Mouse (Mus musculus) limb, embryonic 13.5 days (tissue): ENCODE results near the gene Pgs1. TPM values are rescaled to one million over a fixed set of nuclear protein-coding genes. Genes with fewer than 3 reads are reported as not detected.

Experiments used
- ATAC-seq: fragments of 200-750 bp; cut with Nextera tagmentation; 2 replicates; pipeline ENCODE4 v1.8.0; 2017; ENCODE audit warnings: low read depth, moderate number of reproducible peaks, moderate TSS enrichment; ENCODE audit not compliant: low FRiP score
- H3K27ac ChIP-seq: fragments of 300-500 bp; sonication (generic); 2 replicates; pipeline ENCODE4 v1.5.1; 2015; ENCODE audit warnings: inconsistent platforms, mild to moderate bottlenecking, moderate library complexity
- H3K27me3 ChIP-seq: fragments of 300-500 bp; sonication (generic); 2 replicates; pipeline ENCODE4 v1.6.1; 2015; ENCODE audit warnings: mild to moderate bottlenecking, inconsistent platforms
- H3K36me3 ChIP-seq: fragments of 300-500 bp; sonication (generic); 2 replicates; pipeline ENCODE4 v1.6.1; 2015; ENCODE audit warnings: inconsistent platforms, mild to moderate bottlenecking, moderate library complexity
- H3K4me1 ChIP-seq: fragments of 300-500 bp; sonication (generic); 2 replicates; pipeline ENCODE4 v1.6.1; 2015; ENCODE audit warnings: inconsistent platforms
- H3K4me2 ChIP-seq: fragments of 300-500 bp; sonication (generic); replicated peaks from 2 replicates; pipeline ENCODE4 v1.6.1; 2015; ENCODE audit warnings: inconsistent platforms, mild to moderate bottlenecking, moderate library complexity
- H3K4me3 ChIP-seq: fragments of 300-500 bp; sonication (generic); 2 replicates; pipeline ENCODE4 v1.5.1; 2015; ENCODE audit warnings: moderate library complexity, mild to moderate bottlenecking, inconsistent platforms
- H3K9ac ChIP-seq: fragments of 300-500 bp; sonication (generic); 2 replicates; pipeline ENCODE4 v1.6.1; 2015; ENCODE audit warnings: mild to moderate bottlenecking, inconsistent platforms
- H3K9me3 ChIP-seq: fragments of 300-500 bp; sonication (generic); 2 replicates; pipeline ENCODE4 v1.6.1; 2016; ENCODE audit warnings: inconsistent platforms
- WGBS: fragments of 180-500 bp; shearing (Covaris S2); methylation state at CpG from one replicate; pipeline ENCODE4 v1.1.7; 2015; 5-methylcytosine and 5-hydroxymethylcytosine counted together
- polyA plus RNA-seq: library from polyadenylated mRNA; unstranded; fragments of >200 nt; fragmentation: Nextera tagmentation; extraction: Ambion mirVana; gene quantifications from 2 replicates; pipeline ENCODE4 v1.2.1, GENCODE M21; 2015

The Pgs1 gene
- polyA plus RNA-seq, 1 experiment from 2014 or later, result 35.7 TPM

DNA sequence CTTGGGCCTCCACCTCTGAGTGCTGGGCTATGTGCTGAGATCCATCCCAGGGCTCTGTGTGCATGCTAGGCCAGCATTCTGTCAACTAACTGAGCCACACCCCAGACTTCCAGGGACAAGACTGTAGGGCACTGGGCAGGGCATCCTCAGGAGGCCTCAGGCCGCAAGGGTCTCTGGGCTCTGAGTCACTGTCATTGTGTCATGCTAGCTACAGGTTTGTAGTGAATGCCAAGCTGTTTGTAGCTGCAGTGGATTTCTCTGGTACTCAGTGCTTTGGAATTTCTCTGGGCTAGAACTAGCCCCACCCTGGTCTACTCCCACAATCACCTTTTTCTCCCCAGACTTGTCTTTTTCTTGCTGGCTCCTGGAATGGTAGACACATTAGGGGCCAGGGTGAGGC lies 26.5 kb downstream of the Pgs1 start:
- peaks cover 60% of the 10 kb centered on the region for H3K36me3 ChIP-seq
- H3K4me1 ChIP-seq, result peaks cover 24% of the 10 kb centered on the region
- 95% methylated on average over 1 of the region's 1 CpGs for WGBS
- no peak for ATAC-seq
- no peak overlapping the region for H3K27ac ChIP-seq
- H3K9me3 ChIP-seq, result no peaks in the 10 kb centered on the region
- no peak overlapping the region for H3K9ac ChIP-seq
- no peak overlapping the region for H3K4me2 ChIP-seq
- H3K27me3 ChIP-seq, result no peaks in the 10 kb centered on the region
- no peak overlapping the region for H3K4me3 ChIP-seq

DNA sequence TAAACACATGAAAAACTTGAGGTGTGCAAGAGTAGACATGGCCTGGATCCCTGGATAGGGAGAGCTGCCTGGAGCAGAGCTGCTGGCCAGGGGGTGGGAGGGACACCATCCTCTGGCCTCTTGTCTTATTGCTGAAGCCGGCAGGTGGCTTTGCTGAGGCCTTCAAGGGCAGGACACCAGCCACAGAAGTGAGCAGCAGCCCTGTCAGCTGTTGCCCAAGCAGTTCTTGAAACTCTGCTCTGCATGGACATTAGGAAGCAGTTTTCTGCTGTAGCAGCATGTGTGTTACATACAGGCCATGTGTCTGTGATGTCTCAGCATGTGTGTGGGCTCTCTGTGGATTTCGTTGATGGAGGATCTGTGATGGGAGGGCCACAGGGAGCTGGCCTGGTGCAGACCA lies 27.2 kb downstream of the Pgs1 start:
- no peak for ATAC-seq
- H3K36me3 ChIP-seq, result peaks cover 65% of the 10 kb centered on the region
- 0 out of 2 replicates have a peak, but pooled peaks cover 6% of the 10 kb centered on the region for H3K9me3 ChIP-seq
- H3K27me3 ChIP-seq, result no peaks in the 10 kb centered on the region
- H3K4me3 ChIP-seq, result no peak overlapping the region
- H3K4me2 ChIP-seq, result no peak overlapping the region
- no peak overlapping the region for H3K9ac ChIP-seq
- peaks cover 19% of the 10 kb centered on the region for H3K4me1 ChIP-seq
- H3K27ac ChIP-seq, result no peak overlapping the region
- 56% methylated on average over 2 of the region's 2 CpGs for WGBS

DNA sequence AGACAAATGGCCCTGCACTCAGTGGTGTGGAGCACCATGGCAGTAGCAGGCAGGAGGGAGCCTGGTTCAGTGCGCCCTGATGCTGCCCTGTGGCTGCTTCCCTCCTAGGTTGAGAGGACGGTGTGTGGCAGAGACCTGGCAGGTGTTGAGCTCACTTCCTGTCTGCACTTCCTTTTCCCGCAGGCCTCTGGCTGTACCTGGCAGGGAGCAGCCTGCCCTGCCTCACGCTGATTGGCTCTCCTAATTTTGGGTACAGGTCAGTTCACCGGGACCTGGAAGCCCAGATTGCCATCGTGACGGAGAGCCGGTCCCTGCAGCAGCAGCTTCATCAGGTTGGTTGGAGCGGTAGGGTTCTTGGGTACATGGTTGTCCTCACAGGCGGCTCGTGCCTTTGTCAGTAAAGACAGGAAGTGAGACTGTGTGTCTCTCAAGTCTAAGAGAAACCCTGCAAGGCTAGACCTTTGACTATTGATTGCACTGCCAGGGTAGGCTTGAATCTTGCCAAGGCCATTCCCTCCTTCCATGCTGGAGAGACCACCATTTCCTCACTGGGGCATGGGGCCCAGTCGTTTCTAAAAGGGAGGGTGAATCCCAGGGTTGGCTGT lies 28.4 kb downstream of the Pgs1 start:
- Histone ChIP-seq H3K4me1 (peaks cover 8% of the 10 kb centered on the region), H3K4me3 (no peak overlapping the region), H3K4me2 (no peak overlapping the region), H3K9me3 (0 out of 2 replicates have a peak, but pooled peaks cover 6% of the 10 kb centered on the region), H3K27ac (peak overlapping the region; percentile 39; the same call in 1 of the 2 replicates), H3K36me3 (peaks cover 74% of the 10 kb centered on the region), H3K9ac (no peak overlapping the region), H3K27me3 (no peaks in the 10 kb centered on the region)
- ATAC-seq, result no peak
- 81% methylated on average over 12 of the region's 12 CpGs for WGBS

DNA sequence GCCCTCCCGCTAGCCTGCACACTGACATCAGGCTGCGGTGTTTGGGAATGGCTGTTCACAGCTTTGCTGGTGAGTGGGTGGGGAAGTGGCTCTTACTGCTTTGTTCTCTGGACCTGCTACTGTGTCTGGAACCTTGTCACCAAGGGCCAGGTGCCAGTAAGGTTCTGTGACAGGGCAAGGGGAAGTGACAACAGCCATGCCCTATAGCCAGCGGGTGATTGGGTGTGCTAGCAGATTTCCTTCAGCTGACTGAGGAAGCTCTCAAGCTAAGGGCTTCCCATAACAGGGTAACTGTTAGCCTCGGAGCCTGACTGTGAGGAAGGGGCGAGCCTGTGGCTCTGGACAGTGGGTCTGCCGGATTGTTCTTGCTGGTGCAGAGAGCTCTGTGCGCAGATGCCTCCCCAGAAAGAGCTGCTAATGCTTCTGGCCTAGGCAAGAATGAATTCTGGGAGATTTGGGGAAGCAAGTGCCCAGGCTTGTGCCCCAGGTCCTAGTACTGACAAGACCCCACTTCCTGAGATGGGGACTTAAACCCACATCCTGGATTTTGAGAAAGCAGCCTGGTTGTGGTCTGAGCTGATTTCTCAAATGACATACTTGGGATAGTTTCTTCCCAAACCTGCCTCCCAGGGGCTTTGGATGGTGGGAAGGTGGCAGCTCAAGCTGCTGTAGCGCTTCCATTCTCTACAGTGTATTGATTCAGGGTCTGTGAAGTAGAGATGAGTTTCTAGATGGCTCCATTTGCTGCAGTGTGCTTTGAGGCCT lies 29.5 kb downstream of the Pgs1 start:
- 92% methylated on average over 8 of the region's 8 CpGs for WGBS
- H3K4me1 ChIP-seq, result 0 out of 2 replicates have a peak, but pooled peaks cover 3% of the 10 kb centered on the region
- 0 out of 2 replicates have a peak, but pooled peaks cover 6% of the 10 kb centered on the region for H3K9me3 ChIP-seq
- no peak for ATAC-seq
- H3K36me3 ChIP-seq, result peaks cover 76% of the 10 kb centered on the region
- H3K27ac ChIP-seq, result no peak overlapping the region
- no peak overlapping the region for H3K4me2 ChIP-seq
- H3K9ac ChIP-seq, result 0 out of 2 replicates have a peak overlapping the region, but pooled peaks have one; percentile 5
- no peaks in the 10 kb centered on the region for H3K27me3 ChIP-seq
- no peak overlapping the region for H3K4me3 ChIP-seq

DNA sequence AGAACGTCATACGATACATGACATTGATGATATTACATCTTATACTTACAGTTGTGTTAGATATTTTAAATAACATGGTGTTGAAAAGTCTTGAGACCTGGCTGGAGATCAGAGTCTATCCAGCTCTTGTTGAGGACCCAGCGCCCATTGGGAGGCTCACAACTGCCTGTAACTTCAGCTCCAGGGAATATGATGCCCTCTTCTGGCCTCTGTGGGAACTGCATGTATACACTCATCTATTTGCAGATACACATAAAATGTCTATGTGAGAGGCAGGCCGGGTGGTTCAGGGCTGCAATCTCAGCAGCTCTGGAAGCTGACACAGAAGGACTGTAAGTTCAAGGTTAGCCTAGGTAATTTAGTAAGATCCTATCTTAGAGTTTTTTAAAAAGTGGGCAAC lies 32.2 kb downstream of the Pgs1 start:
- Histone ChIP-seq H3K9me3 (0 out of 2 replicates have a peak, but pooled peaks cover 6% of the 10 kb centered on the region), H3K4me1 (0 out of 2 replicates have a peak, but pooled peaks cover 3% of the 10 kb centered on the region), H3K9ac (no peak overlapping the region), H3K4me3 (no peak overlapping the region), H3K4me2 (no peak overlapping the region), H3K36me3 (peaks cover 87% of the 10 kb centered on the region), H3K27me3 (no peaks in the 10 kb centered on the region), H3K27ac (no peak overlapping the region)
- ATAC-seq, result no peak
- 95% methylated on average over 4 of the region's 4 CpGs for WGBS

DNA sequence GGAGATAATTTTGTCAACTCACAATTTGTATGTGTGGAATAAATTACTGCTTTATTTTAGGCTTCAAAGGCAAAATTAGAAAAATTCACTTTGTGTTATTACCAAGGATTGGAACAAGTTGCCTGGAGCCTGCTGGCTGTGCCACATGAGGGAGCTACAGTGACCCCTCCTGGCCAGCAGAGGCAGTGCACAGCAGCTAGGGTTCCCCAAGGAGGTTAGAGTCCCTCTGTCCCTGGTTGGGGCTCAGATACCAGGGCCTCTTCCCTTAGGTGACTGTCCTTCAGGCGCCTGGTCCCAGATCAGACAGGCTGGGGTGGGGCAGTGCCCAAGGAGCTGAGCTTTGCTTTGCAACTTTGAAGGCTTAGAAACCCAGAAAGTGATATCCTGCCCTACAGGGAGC lies 35.7 kb downstream of the Pgs1 start:
- WGBS, result 63% methylated on average over 1 of the region's 1 CpGs
- Histone ChIP-seq H3K27ac (no peak overlapping the region), H3K4me2 (no peak overlapping the region), H3K36me3 (peaks cover 89% of the 10 kb centered on the region), H3K9ac (no peak overlapping the region), H3K27me3 (no peaks in the 10 kb centered on the region), H3K9me3 (0 out of 2 replicates have a peak, but pooled peaks cover 6% of the 10 kb centered on the region), H3K4me1 (no peaks in the 10 kb centered on the region), H3K4me3 (no peak overlapping the region)
- ATAC-seq, result no peak

DNA sequence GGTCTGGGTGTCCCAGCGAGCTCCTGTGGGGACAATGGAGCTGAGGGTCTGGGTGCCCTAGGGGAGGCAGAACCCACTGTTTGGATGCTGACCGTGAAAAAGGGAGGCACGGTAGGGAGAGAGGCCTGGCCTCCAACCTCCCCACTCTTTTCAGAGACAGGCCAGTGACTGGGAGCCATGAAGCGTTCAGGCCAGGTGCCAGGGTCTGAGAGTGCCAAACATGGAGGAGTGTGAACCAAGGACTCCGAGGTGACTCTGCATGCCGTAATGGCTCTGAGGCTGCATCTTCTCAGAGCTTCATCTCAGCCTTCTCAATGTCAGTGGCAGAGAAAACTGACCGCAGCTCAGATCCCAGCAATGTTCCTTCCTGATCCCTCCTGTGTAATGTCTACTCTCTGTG lies 37.4 kb downstream of the Pgs1 start:
- Histone ChIP-seq H3K4me2 (no peak overlapping the region), H3K4me1 (no peaks in the 10 kb centered on the region), H3K4me3 (no peak overlapping the region), H3K9ac (no peak overlapping the region), H3K27me3 (no peaks in the 10 kb centered on the region), H3K27ac (no peak overlapping the region), H3K9me3 (no peaks in the 10 kb centered on the region), H3K36me3 (peaks cover 85% of the 10 kb centered on the region)
- no peak for ATAC-seq
- 92% methylated on average over 7 of the region's 7 CpGs for WGBS

DNA sequence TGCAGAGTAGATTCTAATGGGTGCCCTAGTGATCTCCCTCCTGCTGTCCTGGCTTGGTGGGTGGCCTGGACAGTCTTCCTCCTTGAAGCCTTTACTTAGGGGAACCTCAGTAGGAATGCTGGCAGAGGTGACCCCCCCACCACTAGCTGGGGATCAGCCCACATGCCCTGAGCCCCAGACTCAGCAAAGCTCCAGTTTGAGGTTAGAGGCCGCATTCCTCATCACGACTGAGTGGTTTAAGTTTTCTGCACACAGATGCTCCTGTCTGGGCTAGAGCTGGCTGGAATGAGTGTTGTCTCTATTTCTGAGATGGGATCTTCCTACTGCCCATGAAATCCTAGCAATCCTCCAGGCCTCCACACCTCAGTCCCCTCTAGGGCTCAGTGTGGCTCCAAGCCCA lies 38.0 kb downstream of the Pgs1 start:
- H3K36me3 ChIP-seq, result peaks cover 79% of the 10 kb centered on the region

DNA sequence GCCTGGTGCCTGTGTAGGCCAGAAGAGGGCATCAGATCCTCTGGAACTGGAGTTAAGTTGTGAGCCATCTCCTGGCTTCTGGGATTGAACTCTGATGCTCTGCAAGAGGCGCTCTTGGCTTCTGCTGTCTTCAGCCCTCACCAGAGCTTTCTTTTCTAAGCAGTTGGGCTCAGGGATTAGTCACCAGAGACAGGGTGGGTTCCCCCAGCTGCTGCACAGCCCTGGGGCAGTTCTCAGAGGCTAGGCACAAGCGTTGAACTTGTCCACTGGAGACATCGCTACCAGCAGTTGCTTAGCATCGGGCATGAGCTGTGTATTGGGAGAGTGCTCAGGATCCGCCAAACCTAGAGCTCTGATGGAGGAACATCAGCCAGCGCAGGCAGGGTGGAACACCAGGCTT lies 43.1 kb downstream of the Pgs1 start:
- Histone ChIP-seq H3K4me2 (no peak overlapping the region), H3K4me3 (no peak overlapping the region), H3K27ac (no peak overlapping the region), H3K4me1 (peaks cover 2% of the 10 kb centered on the region; the same call in 1 of the 2 replicates), H3K27me3 (no peaks in the 10 kb centered on the region), H3K9me3 (peaks cover 10% of the 10 kb centered on the region), H3K36me3 (peaks cover 51% of the 10 kb centered on the region), H3K9ac (no peak overlapping the region)
- ATAC-seq, result no peak
- WGBS, result 82% methylated on average over 6 of the region's 6 CpGs

More for the DNA sequence above, 38.0 kb downstream of the Pgs1 start:
- Histone ChIP-seq H3K4me1 (no peaks in the 10 kb centered on the region), H3K9me3 (no peaks in the 10 kb centered on the region), H3K9ac (no peak overlapping the region), H3K27ac (no peak overlapping the region), H3K4me3 (no peak overlapping the region), H3K4me2 (no peak overlapping the region), H3K27me3 (no peaks in the 10 kb centered on the region)
- ATAC-seq, result no peak
- WGBS, result 69% methylated on average over 2 of the region's 2 CpGs

DNA sequence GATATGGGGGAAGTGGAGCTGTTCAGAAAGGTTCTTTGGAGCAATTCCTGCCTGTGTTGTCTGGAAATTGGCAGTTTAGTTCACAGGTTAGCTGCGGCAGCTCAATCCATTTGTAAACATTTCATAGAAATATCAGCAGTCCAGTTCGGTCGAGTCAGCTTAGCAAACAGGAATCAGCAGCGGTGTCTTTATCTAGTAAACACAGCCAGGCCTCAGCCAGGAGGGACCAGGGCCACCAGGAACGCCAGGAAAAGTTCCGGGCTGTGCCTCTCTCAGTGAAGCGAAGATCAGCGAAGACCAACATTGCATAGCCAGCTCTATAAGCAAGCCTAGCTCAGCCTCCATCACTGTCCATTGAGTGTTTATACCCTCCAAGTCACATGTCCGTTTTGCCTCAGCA lies 45.0 kb downstream of the Pgs1 start:
- Histone ChIP-seq H3K4me1 (peaks cover 15% of the 10 kb centered on the region), H3K9me3 (peaks cover 10% of the 10 kb centered on the region), H3K27me3 (no peaks in the 10 kb centered on the region), H3K4me2 (no peak overlapping the region), H3K36me3 (peaks cover 31% of the 10 kb centered on the region), H3K27ac (no peak overlapping the region), H3K9ac (no peak overlapping the region), H3K4me3 (no peak overlapping the region)
- ATAC-seq, result no peak
- WGBS, result 92% methylated on average over 9 of the region's 9 CpGs

DNA sequence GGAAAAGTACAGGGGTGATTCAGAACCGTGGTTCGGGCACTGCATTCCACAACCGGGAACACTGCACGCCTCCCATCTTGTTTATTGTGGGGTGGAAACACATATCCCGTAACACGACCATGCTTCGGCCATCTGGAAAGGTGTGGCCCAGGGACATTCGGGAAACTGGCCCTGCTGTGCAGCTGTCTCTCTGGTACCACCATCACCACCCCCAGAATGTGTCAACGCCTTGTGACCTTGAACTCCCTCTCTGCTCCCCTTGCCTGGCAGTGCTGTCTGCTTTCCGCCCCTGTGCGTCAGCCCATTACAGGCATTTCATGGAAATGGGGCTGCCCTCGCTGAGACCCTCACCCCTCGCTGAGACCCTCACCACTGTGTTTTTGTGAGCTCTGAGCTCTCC lies 48.3 kb downstream of the Pgs1 start:
- peaks cover 15% of the 10 kb centered on the region for H3K4me1 ChIP-seq
- no peaks in the 10 kb centered on the region for H3K27me3 ChIP-seq
- ATAC-seq, result no peak
- 60% methylated on average over 13 of the region's 13 CpGs for WGBS
- H3K27ac ChIP-seq, result no peak overlapping the region
- peaks cover 15% of the 10 kb centered on the region for H3K36me3 ChIP-seq
- H3K4me3 ChIP-seq, result no peak overlapping the region
- H3K9me3 ChIP-seq, result peaks cover 10% of the 10 kb centered on the region
- H3K9ac ChIP-seq, result no peak overlapping the region
- no peak overlapping the region for H3K4me2 ChIP-seq

DNA sequence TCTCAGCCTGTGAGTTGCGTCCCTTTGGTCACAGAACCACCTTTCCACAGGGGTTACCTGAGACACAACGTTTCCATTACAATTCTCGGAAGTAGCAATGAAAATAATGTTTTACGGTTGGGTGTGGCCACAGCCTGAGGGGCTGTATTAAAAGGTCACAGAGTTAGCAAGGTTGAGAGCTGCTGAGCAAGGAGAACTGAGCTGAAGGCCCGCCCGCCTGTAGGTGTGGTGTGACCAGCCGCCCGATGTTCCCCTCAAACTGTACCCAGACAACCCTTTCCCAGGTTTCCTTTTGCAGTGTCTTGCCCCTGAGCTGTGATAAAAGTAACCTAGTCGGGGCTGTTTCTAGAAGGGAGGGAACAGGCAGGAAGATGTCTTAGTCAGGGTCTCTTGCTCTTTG lies 49.0 kb downstream of the Pgs1 start:
- Histone ChIP-seq H3K4me3 (no peak overlapping the region), H3K27ac (no peak overlapping the region), H3K4me1 (peaks cover 15% of the 10 kb centered on the region), H3K9me3 (peaks cover 10% of the 10 kb centered on the region), H3K36me3 (peaks cover 15% of the 10 kb centered on the region), H3K9ac (no peak overlapping the region), H3K27me3 (no peaks in the 10 kb centered on the region), H3K4me2 (no peak overlapping the region)
- ATAC-seq, result no peak
- WGBS, result 51% methylated on average over 9 of the region's 9 CpGs
